Mouse (Mus musculus) kidney, adult 9 months (tissue): ENCODE data around the gene Il20.

ENCODE experiments used
- DNase-seq: peaks from one replicate; pipeline ENCODE4 v3.0.0; 2022

Gene Il20

GRCm38 (mm10) chr1:130864741-130865140, 46.5 kb downstream of the Il20 start:
- no peak for DNase-seq

GRCm38 (mm10) chr1:130864238-130864637, 47.0 kb downstream of the Il20 start:
- DNase-seq, result no peak

GRCm38 (mm10) chr1:130857456-130857855, 53.8 kb downstream of the Il20 start:
- DNase-seq, result no peak
